Mouse (Mus musculus) heart, postnatal 14 days (tissue): Measurements from ENCODE around the gene 5330417C22Rik. TPM values are rescaled to one million over a fixed set of nuclear protein-coding genes. Genes with fewer than 3 reads are reported as not detected.
A peak's percentile ranks its signal among the peaks of the same experiment; 100 is the strongest.
"Not testable (repeated sequence)": the region's sequence is repeated elsewhere in the genome, so short reads cannot be mapped to it uniquely, and the experiment has no call there.

Experiments used
- DNase-seq, 2 experiments: peaks; one replicate each; pipeline ENCODE4 v3.0.0; 2021 to 2022
- intact Hi-C: fragments of 180-260 bp; cut with DNase I; formaldehyde crosslinking; loops from one replicate; pipeline ENCODE4 v1.15.1; 2025
- long read RNA-seq, 2 experiments: library from polyadenylated mRNA; stranded (forward); transcript quantifications; one replicate each; pipeline ENCODE4 v2.0.0; 2021
- total RNA-seq, 2 experiments: library from RNA; stranded (reverse); gene quantifications; 2 replicates each; pipeline ENCODE4 v1.2.3; 2021

The 5330417C22Rik gene
- under 1 TPM; 0.24 to 0.81 TPM for total RNA-seq
- long read RNA-seq, experiment 1, result 0 reads
- long read RNA-seq, experiment 2, result 0 reads

GRCm38 (mm10) chr3:108536517-108537260 lies at the start of gene 5330417C22Rik:
Gene 5330417C22Rik, minus strand, starts transcription at chr3:108536536.
- intact Hi-C loops, result loop anchor here (1.0 kb wide), 1 partner anchor 18 kb away; no protein-coding TSS in a partner anchor
- peak; percentile 9 to 22 for DNase-seq

GRCm38 (mm10) chr3:108584580-108584979 lies 48.2 kb upstream of the 5330417C22Rik start:
- intact Hi-C loops, result no loop called here

GRCm38 (mm10) chr3:108574018-108574417 lies 37.7 kb upstream of the 5330417C22Rik start:
- intact Hi-C loops, result loop anchor here (5.0 kb wide), 1 partner anchor 78 kb away; the partner anchor contains the start of gene Clcc1
- DNase-seq, result no peak

More at GRCm38 (mm10) chr3:108584580-108584979, 48.2 kb upstream of the 5330417C22Rik start:
- no peak for DNase-seq

DNA sequence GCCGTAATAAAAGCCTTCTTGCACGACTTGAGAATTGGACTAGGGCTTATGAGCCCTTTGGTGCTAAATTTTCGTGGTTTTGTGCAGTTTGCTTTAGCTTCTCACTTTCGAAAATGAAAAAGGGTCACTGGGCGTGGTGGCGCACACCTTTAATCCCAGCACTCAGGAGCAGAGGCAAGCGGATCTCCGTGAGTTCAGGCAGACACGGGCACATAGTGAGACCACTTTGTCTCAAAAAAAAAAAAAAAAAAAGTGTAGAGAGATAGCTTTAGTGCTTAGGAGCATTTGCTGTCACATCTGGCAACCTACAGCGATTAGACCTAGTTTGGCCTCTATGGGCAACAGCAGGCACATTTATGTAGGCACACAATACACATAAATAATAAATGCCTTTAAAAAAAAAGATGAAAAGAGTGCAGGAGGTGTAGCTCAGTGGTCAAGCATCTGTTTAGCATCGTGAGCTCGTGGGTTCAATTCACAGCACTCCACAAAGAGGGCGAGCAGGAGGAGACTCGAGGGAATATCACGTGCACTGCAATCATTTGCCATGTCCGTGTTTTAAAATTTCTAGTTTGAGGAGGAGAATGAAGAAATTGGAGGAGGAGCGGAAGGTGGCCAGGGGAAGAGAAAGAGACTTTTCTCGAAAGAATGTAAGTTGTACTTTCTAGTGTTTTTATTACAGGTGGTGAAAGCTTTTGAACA lies 36.1 kb upstream of the 5330417C22Rik start:
- no peak for DNase-seq
- intact Hi-C loops, result loop anchor here (5.0 kb wide), 1 partner anchor 80 kb away; the partner anchor contains the start of gene Clcc1

DNA sequence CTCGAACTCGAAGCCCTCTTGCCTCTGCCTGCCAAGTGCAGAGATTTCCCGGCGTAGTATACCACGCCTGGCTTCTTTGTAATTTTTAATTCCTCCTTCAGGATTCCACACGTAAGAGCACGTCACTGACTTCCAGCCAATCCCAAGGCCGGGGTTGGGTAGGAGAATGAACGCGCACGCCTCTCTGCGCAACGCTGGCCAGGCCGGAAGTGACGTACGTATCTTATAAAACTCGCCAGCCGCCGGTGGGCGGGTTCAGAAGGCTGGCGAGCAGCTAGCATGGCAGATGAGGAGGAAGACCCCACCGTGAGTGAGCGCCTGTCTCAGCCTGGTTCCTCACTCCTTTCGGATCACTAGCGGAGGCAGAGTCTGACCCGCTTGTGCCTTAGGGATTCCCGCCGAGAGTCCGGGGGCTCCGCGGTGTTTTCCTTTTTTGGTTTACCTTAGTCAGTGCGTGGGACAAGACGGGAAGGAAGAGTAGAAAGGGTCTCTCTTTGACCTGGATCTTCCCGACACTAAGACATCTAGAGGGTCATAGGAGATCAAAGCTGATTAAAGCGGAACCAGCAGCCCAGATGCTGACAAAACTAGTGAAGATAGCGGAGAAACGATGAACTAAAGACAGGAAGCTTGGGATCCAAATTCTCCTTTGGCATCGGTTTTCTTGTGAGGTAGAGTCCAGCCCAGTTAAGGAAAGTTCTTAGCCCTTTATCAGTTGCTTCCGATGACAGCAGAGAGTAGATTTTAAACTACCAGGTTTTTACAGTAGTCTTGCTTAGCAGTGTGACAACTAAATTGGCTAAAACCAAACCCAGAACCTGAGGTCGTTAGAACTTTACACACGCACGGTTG lies 35.3 kb upstream of the 5330417C22Rik start, which contains the start of gene Taf13:
TSS of gene Taf13 (plus strand) at position 256 of the 852 bp plus-strand sequence.
- intact Hi-C loops, result loop anchor here (5.0 kb wide), 1 partner anchor 81 kb away; the partner anchor contains the start of gene Clcc1
- peak; percentile 95 to 99 for DNase-seq

GRCm38 (mm10) chr3:108570813-108571212 lies 34.5 kb upstream of the 5330417C22Rik start:
- DNase-seq, result no peak
- intact Hi-C loops, result loop anchor here (5.0 kb wide), 1 partner anchor 81 kb away; the partner anchor contains the start of gene Clcc1

DNA sequence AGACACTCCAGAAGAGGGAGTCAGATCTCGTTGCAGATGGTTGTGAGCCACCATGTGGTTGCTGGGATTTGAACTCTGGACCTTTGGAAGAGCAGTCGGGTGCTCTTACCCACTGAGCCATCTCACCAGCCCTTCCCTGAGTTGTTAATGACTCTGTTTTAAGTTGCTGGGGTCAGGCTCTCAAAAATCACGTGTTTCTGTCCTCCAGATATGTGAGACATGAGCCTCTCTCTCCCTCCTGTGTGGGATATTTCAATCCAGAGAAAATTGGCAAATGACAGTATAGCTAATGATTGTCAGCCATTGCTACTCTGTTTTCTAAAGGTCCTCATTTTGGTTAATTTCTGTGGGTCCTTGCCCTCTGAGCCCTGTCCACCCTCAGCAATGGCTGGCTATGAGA lies 33.3 kb upstream of the 5330417C22Rik start:
- intact Hi-C loops, result loop anchor here (5.0 to 10.0 kb wide), 2 partner anchors 83 to 345 kb away; partner anchors contain the start of genes Clcc1 and Prpf38b
- not testable (repeated sequence) for DNase-seq

DNA sequence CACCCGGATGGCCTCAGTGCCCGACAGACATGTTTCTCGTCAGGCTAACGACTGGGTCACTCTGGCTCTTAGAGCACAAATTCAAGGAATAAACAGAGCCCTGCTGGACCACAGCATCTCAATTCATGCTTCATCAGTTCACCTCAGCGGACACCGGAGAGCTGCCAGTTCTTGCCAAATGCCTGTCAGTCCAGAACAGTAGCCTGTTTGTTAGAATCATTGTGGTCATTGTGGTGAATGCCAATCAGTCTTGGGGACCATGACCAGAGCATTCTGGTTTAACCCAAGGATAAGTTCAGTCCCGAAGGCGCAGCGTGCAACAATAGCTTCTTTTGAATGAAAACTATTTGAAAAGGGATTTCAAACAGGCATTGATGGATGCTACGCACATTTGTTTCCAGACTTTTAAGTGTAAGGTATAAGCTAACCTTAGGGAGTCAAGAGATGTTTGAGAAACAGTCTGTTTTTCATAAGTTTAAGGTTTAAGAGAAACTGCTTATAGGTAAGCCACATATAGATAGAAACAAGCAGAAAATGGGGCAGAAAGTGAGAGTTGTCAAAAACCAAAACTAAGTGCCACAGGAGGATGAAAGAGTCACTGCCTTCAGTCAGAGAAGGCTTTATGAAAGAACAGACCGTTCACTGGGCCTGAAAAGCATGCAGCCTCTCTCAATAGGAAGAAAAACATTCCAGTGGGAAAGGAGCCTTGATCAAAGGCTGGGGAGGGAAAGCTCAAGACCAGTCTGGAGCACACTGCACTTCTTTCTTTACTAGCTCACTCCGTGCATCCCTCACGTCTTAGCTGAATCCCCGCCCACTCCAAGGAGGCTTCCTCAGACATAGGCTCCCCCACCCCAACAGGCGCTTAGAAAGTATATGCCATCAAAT lies 31.9 kb upstream of the 5330417C22Rik start:
- intact Hi-C loops, result loop anchor here (10.0 kb wide), 1 partner anchor 347 kb away; the partner anchor contains the start of gene Prpf38b
- DNase-seq, result no peak

DNA sequence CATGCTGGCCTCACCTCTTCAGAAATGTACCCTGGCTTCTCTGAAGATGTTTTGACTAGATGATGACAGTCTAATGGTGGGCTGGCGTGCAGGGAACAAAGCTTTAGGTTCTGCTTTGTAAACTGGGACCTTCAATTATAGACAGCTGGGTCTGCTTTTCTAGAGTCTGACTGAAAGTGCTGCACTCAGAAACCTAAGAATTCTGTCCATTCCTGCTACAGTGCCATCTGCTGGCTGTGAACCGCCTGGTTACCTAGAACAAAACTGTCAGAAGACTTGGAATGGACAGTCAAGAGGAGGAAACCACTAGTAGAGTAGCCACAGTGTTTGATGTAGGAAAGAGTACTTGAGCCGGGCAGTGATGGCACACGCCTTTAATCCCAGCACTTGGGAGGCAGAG lies 27.0 kb upstream of the 5330417C22Rik start:
- intact Hi-C loops, result loop anchor here (2.0 to 10.0 kb wide), 3 partner anchors 121 to 351 kb away; partner anchors contain the start of gene Prpf38b
- peak; percentile 79 to 87 for DNase-seq

- intact Hi-C loops, result loop anchor here (2.0 to 10.0 kb wide), 3 partner anchors 121 to 352 kb away; partner anchors contain the start of gene Prpf38b
- peak; percentile 8 to 18 for DNase-seq
Measured at GRCm38 (mm10) chr3:108562777-108563271, 26.5 kb upstream of the 5330417C22Rik start.

DNA sequence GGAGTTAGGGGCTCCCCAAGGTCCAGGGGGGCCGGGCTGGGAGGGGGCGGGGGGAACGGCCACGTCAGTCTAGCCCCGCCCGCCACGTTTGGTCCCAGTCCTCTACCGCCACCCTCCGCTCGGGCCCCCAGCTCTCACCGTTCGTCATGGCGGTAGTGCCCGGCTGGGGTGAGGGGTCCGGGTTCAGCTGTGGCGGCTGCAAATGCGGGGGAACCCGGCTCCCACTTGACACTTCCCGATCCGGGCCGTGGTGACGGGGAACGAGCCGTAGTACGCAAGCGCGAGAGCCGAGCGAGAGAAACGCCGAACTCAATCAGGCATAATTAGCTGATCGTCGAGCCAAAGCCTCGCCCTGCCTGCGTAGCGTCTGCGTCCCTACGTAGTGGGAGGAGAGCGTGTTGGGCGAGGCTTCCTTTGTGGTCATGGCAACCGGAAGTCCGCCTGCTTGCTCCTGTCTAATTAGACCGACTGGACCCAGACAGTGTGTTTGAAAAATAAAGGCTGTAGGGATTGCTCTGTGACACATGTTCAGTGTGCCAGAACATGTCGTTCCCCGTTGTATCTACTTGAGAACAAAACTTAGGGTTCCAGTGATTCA lies 25.9 kb upstream of the 5330417C22Rik start, which contains the start of gene Tmem167b:
TSS of gene Tmem167b (minus strand) at position 334 of the 598 bp plus-strand sequence.
- intact Hi-C loops, result loop anchor here (2.0 to 10.0 kb wide), 3 partner anchors 120 to 353 kb away; partner anchors contain the start of gene Prpf38b

DNA sequence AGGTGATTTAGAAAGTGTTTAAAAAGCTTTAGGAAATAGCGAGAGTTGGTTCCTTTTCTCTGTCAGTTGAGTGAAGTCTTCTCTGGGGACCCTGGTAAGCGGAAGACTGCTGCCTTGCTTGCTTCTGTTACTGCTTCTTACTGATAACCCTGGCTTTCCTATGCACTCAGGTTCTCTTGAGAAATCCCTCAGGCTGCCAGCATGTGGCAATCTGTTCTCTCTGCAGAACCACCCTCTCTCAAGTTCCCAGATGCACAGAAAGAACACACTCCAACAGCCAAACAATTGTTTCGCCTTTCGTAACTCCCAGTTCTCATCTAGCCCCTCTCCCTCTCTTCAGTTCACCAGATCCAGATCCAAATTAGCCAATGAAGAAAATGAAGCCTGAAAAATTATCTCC lies 21.6 kb upstream of the 5330417C22Rik start:
- intact Hi-C loops, result loop anchor here (10.0 kb wide), 1 partner anchor 273 kb away; the partner anchor contains the start of gene Sort1

More for the DNA sequence above, 25.9 kb upstream of the 5330417C22Rik start, which contains the start of gene Tmem167b:
- peak; percentile 95 to 97 for DNase-seq

DNA sequence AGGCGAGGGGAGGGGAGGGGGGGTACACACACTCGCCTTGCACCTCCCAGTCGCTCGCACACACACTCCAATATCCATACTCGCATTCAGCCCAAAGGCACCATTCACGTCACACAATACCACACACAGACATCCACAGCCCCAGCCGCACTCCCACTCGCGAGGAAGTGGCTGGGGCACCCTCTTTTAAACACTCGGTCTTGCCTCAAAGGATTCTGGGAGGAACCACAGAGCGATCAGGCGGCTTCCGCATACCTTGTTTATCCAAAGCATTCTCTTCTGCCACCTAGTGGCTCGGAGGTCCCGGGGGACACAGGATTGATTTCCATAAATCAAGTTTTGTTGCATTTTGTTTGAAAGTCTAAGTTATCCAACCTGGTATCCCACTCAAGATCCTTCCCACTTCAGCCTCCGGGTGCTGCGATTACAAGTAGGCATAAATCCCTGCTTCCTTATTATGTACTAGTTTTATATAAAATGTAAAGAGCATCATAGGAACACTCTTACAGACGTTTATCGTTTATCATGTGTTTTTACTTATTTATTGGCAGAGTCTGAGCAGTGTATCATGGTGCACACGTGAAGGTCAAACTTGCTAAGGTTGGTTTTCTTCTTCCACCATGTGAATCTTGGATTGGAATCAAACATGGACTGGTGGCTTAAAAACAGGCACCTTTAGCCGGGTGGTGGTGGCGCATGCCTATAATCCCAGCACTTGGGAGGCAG lies 18.4 kb upstream of the 5330417C22Rik start:
- DNase-seq, result peak; percentile 89 to 94
- intact Hi-C loops, result loop anchor here (1.0 to 10.0 kb wide), 2 partner anchors 17 to 270 kb away; partner anchors contain the start of gene Sort1

More for the DNA sequence above, 21.6 kb upstream of the 5330417C22Rik start:
- DNase-seq, result no peak

DNA sequence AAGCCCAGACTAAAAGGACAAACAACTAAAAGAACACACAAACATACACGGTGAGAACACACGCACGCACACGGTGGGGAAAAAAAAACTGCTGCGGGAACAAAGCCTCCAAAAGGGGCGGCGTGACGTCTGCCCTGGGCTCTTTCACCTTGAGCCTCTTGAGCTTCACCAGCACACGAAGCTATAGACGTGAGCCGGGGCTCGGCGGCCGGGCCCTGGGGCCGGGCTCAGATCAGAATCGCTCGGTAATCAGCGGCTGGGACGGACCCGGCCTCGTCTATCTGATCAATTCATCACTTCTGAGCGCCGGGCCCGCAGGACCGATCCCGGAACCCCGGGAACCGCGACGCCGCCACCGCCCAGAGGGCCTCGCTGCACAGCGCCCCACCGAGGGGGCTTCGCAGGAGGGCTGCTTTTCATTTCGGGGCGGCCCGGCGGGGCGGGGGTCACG lies 17.8 kb upstream of the 5330417C22Rik start:
- no peak for DNase-seq
- intact Hi-C loops, result loop anchor here (1.0 to 10.0 kb wide), 2 partner anchors 17 to 269 kb away; partner anchors contain the start of gene Sort1

DNA sequence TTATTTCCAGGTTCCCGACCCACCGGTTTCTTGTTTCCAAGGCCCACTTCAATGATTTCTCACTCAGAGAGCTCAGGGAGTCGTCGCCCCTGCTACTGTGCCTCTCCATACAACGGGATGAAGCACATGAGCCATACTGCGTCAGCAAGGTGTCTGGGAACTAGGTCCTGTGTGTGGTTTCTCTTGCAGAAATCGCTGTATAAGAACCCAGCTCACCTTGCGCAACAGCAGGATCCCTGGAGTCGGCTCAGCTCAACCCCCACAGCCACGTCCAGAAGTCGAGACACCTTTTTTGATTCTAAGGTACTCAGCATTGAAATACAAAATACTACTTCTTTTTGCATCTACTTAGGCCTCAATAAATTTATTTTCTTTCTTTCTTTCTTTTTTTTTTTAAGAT lies 6.0 kb upstream of the 5330417C22Rik start:
- intact Hi-C loops, result no loop called here
- no peak for DNase-seq

- DNase-seq, result peak; percentile 80 to 88
- intact Hi-C loops, result loop anchor here (1.0 kb wide), 1 partner anchor 17 kb away; no protein-coding TSS in a partner anchor
Measured at GRCm38 (mm10) chr3:108537303-108537702, 967 bp upstream of the 5330417C22Rik start.
